Mouse (Mus musculus) spleen, adult 2 months (tissue): ENCODE data around the gene Zscan21.

Experiments
- CTCF ChIP-seq: fragments of 200-500 bp; IDR thresholded peaks from 2 replicates; pipeline ENCODE4 v1.5.1; 2011; ENCODE audit warnings: mild to moderate bottlenecking, inconsistent platforms; ENCODE audit not compliant: insufficient read depth, insufficient read length, insufficient replicate concordance; ENCODE audit errors: extremely low read depth
- POLR2A ChIP-seq: fragments of 200-500 bp; IDR thresholded peaks from 2 replicates; pipeline ENCODE4 v1.6.1; 2011; ENCODE audit warnings: low read depth, low read length, inconsistent platforms

- TF ChIP-seq CTCF (no peak), POLR2A (no peak)
Observed at GRCm38 (mm10) chr5:138089108-138089551, 27.6 kb upstream of the Zscan21 start.
